Mouse (Mus musculus) cerebellum, adult 9-10 months (tissue): ENCODE measurements around the gene Olfr828.
A peak's percentile ranks its signal among the peaks of the same experiment; 100 is the strongest.

Experiments used
- DNase-seq: peaks from one replicate; pipeline ENCODE4 v3.0.0; 2022

Olfr828 gene

GRCm38 (mm10) chr9:18819426-18819825 is at the start of gene Olfr828:
Olfr828 (minus strand) TSS chr9:18819526.
- DNase-seq, result no peak

GRCm38 (mm10) chr9:18854633-18855032 is 35.3 kb upstream of the Olfr828 start, which contains the start of gene Olfr829:
Olfr829 (plus strand) TSS chr9:18854933.
- no peak for DNase-seq

- DNase-seq, result no peak
These were observed 34.0 kb downstream of the Olfr828 start for GRCm38 (mm10) chr9:18785316-18785715.

- peak; percentile 7 for DNase-seq
These were observed 39.9 kb downstream of the Olfr828 start for GRCm38 (mm10) chr9:18779476-18779875.

GRCm38 (mm10) chr9:18778981-18779380 is 40.3 kb downstream of the Olfr828 start:
- DNase-seq, result no peak
